Mouse (Mus musculus) lung, postnatal 10 days (tissue): ENCODE measurements around the gene Tinagl1.
A peak's percentile ranks its signal among the peaks of the same experiment; 100 is the strongest.

Experiments used
- DNase-seq: peaks from one replicate; pipeline ENCODE4 v3.0.0; 2021

The Tinagl1 gene

DNA sequence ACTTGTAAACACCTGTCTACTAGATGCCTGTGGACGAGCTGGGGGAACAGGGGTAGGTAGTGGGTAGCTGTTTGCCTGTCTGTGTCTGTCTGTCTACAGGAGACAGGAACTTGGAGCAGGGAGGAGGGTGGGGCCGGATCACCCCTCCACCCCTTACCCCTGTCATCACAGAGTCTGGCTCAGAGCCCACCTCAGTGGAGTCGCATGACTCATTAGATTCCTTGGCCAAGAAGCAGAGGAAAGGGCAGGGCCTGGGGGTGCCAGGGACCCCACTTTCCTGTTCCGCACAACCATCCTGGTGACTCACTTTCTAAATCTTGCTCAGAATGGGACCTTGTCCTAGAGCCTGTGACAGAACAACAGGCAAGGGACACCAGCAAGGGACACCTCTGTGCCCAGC, 2.2 kb upstream of the Tinagl1 start:
- DNase-seq = peak; percentile 80

DNA sequence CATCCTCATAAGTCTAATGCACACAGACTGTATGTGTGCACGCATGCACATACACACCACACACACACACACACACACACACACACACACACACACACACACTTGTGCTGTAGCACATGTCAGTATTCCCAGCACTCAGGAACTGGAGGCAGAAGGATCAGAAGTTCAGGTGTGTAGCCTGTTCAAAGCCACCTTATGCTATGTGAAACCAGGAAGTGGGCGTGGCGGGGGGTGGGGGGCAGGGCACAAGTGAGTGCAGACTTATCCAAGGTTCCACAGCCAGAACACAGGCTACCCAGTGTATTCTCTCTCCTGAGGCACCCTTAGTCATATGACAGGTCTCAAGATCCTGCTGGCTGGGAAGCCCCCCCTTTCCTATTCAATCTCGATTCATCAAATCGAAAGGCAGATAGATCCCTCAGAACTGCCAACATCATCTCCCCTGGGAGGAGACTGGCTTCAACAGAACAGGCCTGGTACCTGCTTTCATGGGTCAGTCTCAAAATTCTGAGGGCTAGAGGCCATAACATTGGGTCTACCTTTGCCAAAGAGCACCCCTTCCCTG, 1.3 kb upstream of the Tinagl1 start:
- DNase-seq = no peak

DNA sequence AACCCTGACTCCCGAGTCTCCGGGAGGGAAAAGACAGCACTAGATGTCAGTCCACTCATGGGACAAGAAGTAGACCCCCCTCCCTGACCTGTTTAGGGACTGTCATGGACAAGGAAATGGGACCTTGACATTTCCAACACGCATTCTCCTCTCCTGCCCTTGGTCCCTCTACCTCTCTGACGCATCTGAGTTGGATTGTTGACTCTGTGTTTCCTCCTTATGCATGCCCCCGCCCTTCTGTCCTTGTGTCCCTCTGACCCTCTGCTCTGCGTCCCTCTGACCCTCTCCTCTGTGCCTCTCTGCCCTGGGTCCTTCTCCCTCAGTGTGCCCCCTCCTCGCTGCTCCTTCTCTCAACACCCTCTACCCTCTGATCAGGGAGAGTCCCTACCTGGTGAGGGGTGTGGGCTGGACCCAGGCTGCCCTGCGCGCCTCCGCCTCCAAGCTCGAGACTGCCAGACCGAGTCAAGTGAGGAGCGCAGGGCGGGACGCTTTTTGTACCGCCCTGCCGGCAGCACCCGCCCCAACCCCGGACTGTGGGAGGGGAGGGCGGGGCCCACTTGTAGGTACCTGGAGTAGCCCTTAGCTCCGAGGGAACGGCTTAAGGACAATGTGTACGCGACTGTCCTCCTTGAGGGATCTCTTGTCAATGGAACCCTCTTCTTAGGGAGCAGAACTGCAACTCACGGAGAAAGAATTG, 439 bp downstream of the Tinagl1 start:
- DNase-seq = peak; percentile 84

DNA sequence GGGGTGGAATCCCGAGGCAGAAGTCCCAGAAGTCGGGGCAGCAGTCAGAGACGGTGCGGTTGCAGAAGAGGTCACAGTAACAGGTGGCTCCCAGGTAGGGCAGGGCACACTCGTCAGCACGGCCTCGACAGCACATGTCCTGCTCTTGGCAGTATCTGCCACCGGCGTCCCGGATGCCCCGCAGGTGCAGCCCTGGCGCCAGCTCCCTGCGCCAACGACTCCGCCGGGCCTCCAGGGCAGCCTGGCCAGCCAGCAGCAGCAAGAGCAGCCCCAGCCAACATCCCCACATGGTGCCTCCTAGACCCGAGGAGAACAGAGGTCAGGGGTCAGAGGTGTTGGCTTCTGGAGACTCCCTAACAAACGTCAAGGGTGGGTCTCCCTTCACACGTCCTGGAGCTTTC, 1.0 kb downstream of the Tinagl1 start:
- DNase-seq = no peak

DNA sequence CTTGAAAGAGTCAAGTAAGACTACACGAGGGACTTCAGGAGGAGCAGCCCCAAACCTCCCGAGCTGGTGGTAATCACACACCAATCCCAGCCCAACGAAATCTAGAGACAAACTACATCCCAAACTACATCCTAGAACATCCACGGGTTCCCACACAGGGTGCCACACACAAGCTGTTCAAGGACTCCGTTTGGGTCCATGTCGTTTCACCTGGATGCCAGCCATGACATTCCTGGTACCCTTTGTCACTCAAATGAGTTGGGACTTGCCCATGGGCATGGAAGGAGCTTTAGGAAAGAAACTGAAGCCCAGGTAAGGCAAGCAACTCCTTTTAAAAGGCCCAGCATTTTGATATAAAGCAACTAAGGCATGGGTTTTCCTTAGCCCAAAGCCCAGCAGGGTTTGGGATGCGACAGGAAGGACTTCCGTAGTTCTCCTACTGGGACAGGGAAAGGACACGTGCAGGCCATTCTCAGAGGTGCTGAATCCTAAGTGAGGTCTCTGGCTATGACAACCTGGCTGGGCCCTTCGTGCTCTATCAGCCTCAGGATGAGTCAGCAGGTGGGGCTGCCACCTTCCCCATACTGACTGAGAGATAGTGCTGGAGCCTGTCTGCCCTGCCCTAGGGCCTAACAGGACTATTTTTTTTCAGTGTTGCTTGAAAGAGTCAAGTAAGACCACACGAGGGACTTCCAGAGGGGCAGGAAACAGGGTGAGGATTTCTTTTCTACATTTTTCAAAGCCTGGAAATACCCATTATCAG, 1.7 kb downstream of the Tinagl1 start:
- DNase-seq = no peak

DNA sequence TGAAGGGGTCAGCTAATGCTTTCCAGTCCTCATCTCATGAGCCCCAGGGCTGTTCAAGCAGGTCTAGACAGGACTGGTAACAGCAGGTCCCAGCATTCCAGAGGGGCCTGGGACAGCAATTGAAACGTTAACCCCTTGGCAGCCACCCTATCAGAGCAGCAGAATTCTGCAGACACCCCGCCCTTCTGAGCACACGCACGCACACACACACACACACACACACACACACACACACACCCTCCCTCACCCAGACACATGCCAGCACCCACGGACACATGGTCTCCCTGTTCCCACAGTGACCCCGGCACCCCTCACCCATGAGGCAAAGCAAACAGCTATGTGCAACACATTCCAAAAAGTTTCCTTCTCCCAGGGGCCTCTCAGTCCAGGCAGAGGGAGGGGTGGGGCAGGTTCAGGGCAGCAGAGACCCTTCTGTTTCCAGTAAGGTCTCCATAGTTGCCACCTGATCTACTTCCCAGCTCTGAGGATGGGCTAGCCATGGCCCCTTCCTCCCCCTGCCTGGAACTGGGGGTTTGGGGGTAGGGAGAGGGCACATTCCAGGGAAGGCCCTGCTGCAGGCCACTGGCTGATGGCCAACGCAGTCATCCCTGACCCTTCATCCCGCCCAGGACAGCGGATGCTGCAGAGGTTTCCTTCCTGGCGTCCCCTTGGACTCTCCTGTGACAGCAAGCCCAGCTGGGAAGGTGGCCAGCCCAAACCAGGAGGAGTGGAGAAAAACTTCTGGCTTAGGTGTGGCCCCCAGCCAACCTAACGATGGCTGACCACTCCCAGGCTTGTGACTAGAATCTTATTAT, 2.8 kb downstream of the Tinagl1 start:
- DNase-seq = peak; percentile 80

DNA sequence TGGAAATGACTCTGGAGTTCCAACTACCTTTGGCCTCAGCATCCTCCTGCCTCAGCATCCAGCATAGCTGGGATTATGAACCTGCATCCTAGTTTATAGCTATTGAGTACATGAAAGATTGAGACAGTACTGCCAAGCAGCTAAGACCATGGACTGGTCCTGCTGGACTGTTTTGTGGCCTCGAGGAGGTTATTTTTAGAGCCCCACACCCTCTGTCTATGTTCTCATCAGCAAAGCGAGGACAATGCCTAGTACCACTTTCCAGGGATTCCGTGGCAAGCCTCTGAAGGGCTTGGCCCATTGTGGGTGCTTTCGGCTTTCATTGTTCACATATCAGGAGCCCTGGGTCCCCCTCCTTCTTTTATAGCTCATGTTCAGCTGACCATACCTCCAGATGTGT, 4.6 kb downstream of the Tinagl1 start:
- no peak for DNase-seq

DNA sequence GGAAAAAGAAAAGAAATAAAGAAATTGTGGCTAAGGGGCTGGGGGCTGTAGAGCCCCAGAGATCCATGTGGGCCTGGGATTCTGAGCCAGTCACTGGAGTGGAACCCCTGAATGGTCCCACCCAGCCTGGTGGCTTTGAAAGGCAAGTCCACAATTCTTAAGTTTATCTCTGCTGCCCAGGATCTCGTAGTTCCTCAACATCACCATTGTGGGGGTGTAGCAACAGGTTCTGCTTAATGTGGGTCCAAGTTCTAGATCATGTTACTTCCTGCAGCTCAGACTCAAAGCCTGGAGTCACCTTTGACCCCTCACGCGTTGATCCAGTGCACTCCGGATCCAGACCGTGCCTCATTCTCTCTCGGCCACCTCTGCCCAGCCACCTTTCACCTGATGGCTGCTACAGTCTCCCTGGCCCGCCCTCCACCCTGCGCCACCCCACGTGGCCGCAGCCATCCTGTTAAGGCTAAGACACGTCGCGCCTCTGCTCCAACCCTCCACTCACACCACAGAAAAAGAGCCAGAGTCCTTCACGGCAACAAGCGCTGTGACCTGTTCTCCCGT, 5.4 kb downstream of the Tinagl1 start:
- no peak for DNase-seq

DNA sequence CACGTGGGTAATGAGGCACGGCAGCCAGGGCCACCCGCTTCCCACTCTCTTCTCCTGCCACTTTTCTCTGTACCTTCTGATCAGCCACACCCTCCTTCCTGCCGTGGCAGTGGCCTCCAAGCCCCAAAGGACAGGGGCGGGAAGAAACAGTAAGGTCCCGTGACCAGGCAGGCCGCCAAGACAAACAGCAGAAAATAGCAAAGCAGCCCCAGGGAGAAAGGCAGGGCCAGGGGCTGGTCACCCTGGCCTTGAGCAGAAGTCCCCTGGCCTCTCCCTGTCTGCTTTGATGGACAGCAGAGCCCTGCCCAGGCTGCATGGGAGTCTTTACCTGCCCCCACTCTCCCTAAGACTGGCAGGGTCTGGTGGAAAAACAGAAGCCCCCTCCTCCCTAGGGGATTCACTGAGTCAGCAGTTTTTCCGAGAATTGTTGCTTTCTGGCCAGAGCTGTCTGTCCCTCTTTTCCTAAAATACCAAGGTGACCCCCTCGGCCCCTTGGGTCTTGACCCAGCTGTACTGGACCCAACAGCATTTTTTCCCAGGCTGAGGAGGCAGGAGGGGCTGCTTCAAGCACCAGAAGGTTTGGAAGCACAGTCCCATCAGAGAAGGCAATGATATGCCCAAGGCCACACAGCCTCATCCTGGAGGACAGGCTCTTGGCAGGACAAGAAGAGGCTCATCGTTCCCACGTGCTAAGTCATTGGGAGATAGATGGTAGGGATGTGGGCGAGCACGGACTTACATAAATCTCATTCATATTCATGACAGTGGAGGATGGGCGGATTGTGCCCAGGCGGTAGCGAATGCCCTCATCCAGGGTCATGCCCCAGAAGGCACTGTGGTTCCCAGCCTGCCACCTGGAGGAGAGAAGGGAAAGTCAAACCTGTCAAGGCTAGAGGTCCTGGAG, 6.4 kb downstream of the Tinagl1 start:
- peak; percentile 94 for DNase-seq

DNA sequence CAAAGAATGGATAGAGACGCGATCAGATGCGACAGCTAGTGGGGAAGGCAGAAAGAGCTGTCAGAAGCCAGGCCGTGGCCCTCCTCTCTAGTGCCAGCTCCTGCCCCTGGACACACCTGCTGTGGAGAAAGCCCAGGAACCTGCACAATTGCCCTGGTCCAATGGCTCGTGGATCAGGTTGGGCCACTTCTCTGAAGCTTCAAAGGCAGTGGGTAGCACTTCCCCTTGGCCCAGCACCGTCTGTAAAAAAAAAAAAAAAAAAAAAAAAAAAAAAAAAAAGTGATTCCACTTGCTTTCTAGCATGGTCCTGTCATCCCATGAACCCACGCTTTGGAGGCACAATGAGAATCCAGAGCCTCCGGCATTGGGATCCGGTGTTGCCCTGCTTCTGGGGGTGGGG, 7.1 kb downstream of the Tinagl1 start:
- DNase-seq = peak; percentile 41

DNA sequence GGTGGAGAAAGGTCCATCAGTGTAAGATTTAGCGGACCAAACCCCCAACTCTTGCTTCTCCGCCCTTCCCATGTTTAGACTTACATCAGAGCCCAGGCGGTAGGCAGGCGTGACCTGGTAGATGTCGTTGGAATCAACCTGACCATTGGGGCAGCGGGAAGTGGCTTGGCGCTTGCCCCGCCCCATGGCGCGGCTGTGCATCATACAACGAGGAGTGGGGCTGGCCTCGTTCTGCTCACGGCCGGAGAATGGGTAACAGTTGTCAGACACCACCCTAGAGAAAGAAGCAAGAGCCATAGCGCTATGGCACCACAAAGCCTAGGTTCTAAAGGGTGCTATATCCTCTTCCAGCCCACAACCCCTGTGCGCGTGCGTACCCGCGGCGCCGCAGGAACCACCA, 7.6 kb downstream of the Tinagl1 start:
- no peak for DNase-seq

DNA sequence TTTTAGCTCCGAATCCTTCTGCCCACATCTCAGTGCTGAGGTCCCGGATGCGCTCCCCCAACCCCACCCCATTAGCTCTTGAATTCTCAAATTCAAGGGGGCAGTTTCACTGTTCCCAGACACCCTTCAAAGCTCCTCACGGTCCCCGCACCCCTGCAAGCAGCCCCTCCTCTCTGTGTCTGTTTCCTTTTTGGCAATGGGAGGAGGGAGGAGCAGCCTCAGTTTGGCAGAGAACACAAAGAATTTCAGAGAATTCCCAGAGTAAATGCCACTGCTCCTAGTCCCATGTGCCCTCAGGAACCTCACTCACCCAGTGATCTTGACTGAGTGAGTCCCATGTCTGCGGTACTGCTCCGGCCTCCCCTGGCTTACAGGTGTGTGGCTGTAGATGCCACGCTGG, 8.3 kb downstream of the Tinagl1 start:
- DNase-seq = peak; percentile 59

DNA sequence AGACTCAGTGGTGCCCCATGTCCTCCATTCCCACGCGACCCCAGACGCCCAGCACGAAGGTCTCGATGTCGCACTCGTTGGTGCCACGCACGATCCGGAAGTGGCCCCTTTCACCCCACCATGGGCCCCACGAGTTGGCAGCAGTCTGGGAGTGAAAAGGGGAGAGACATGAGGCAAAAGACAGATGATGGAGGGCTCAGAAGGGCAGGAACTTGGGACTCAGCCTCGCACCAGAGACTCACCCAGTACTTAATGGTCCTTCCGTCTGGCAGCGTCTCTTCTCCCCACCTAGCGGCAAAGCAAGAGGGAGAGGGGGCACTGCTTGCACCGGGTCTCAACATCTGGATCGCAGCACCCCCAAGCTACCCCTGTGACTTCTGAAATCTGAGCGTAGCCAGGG, 8.9 kb downstream of the Tinagl1 start:
- no peak for DNase-seq

DNA sequence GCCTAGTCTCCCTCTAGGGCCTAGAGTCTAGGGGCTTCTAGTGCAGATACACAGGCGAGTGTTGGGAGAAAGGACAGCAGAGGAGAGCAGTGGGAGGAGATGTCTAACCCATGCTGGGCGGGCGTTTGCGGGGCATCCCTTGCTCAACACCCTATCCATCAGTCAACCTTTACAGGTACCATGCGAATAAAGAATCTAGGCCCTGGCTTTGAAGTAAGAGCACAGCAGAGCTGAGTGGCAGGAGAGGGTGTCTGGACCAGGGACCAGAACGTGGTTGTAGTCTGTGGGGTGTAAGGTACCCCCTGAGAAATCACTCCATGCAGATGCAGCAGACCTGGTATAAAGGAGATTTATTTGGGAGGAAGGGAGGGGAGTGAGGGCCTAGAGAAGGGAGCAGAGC, 10.8 kb downstream of the Tinagl1 start:
- DNase-seq = no peak

DNA sequence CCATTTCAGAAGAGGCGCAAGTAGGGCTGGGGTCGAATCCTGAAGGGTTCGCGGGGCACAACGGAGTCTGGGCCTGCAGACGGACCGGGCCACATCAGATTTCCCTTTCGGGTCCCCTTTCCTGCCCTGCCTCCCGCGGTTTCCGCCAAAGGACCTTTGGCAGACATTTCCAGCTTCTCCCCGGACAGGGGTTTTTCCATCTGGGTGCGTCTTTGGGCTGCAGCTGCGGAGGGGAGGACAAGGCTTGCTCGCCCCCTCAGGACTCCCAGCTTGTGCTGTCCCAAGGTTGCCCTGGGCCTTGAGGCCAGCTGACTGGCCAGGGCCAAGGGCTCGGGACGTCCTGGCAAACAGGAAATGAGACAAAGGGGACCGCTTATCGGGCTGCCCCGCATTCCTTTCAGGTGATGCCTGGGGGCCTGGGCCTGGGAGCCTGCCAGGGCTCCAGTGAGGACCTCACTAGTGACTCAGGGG, 11.5 kb downstream of the Tinagl1 start:
- DNase-seq = peak; percentile 71

DNA sequence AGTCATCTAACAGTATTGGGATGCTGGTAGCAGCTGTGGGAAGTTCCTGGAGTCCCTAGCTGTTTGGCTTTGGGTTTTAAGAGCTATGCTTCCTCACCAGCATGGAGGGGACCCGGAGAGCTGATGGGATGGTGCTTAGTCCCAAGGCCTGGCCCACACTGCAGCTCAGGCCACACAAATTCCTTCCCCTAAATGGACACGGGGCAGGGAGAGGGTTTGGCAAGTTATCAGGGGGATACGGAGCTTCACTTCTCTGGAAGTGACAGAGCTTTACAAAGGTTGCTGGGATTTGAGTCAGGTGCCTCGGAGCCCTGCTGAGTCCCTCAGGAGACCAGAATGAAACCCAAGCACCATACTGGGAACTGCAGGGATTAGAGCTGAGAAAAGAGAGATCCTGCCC, 13.6 kb downstream of the Tinagl1 start:
- DNase-seq = no peak

DNA sequence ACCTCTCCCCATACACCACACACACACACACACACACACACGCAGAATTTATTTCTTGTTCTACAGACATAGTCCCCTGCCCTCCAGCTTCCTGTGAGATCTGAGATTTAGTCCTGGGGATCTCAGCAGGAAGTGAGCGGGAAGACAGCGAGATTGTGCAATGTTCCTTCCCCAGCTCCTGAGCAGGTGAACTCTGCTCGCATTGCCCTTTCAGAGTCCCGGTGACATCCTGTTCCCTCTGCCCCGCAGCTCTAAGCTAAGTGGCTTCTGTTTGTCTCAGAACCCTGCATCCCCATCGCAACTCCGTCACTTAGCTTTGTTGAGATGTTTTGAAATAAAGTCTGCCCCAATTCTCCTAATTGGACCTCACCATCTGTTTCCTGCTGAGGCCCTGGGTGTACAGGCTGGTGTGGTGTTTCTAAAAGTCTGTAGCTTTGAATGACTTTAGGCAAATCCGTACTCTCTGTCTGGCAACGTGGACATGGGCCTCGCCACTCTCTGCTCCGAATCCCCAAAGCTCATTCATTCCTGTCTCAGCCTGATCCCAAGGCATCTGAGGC, 18.0 kb downstream of the Tinagl1 start:
- no peak for DNase-seq

DNA sequence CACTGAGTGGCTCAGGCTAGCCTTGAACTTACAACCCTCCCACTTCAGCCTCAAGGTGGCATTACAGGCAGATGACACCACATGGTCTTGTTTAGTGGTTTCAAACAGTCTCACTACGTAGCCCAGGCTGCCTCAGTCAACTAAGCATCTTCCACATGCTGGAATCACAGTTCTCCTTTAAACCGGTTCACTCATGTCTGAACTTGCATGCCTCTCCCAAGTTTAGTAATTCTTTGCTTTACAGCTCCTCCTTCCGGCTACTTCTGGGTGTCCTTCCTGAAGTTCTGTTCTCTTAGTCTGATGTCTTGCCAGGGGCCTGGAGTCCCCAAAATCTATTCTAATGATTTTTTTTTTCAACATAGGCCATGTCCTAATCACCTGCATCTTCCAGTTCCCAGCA, 20.7 kb downstream of the Tinagl1 start:
- DNase-seq = no peak

DNA sequence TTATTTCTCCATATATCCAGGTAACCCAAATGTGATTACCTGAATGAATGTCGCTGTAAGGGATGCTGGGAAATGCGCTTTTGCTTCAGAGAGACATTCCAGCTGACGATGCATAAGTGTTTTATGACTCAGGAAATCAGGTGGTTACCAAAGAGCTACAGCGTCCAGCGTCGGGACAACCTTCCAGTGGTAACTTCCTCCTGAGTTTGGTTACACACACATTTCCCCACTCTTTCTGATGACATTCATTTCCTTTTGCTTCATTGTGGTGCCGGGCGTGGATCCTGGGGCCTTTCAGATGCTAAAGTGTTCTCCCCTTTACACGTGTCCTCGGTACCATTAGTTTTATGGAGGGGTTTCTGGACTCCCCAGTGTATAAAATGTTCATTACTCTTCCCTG, 26.5 kb downstream of the Tinagl1 start:
- DNase-seq = no peak

DNA sequence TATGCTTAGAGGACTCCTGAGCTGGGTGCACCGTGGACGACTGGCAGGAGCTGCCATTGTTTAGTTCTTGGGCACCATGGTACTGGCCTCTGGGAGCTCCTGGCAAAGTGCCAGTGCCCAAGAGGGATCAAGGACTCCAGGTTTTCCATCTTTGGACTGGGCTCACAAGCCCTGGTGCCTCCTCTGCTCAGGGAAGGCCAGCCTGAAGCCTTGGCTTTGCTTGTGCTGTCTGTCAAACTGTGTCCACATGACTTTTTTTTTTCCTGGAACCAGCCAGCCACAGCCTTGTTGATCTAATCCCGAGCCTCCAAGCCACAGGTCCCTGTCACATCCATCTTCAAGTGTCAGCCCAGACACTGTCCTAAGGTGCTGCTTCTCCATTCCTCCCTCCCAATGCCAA, 33.1 kb downstream of the Tinagl1 start:
- DNase-seq = no peak

DNA sequence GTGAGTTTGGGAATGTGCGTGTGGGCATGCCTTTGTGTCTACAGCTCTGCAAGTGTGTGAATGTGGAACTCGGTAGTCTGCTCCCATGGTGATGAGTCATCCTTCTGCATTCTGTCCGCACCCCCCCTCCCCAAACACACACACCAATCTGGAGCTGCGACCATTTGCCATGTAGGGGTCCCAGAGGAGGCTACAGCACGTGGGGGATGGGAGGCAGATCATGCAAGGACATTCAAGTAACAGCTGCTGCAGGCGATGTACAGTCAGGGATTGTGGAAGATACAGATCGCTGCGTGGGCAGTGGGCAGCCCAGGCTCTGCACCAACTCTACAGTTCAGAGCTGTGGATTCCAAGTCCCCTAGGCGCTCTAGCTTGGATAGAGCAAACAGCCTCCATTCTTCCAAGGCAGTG, 33.9 kb downstream of the Tinagl1 start:
- no peak for DNase-seq

DNA sequence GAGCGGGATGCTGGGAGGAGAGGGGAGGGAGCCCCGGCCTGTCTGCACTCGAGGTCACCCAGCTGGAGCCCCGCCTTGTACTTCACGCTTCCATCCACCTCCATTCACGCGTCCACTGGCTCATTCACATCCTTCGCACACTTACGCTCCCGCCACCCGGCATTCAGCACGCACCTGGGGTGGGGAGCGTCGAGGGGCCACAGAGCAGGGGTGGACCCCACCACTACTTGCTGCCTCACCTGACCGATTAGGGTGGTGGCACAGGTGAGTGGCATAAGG, 35.8 kb downstream of the Tinagl1 start, which contains the start of gene Hcrtr1:
Hcrtr1 (minus strand) TSS at position 146 of the 279 bp plus-strand sequence.
- DNase-seq = no peak
